Mouse (Mus musculus): ENCODE measurements around the gene Megf9. TPM values are rescaled to one million over a fixed set of nuclear protein-coding genes. Genes with fewer than 3 reads are reported as not detected.

Gene Megf9
- polyA plus RNA-seq, 1 experiment: 1.7 TPM

GRCm38 (mm10) chr4:70553888-70554287 is 19.1 kb upstream of the Megf9 start:
- Histone ChIP-seq H3K4me3 (ENCODE audit: insufficient read depth, poor library complexity, severe bottlenecking) (no peak overlapping the region), H3ac (ENCODE audit: control insufficient read depth, insufficient read length, low read depth) (no peak overlapping the region), H3K79me3 (ENCODE audit: low read depth) (no peaks in the 10 kb centered on the region), H3K27me3 (ENCODE audit: control insufficient read depth, insufficient read depth, insufficient read length) (no peaks in the 10 kb centered on the region), H3K79me2 (ENCODE audit: control insufficient read depth, insufficient read depth) (no peaks in the 10 kb centered on the region), H3K36me3 (ENCODE audit: control insufficient read depth, insufficient read depth) (no peaks in the 10 kb centered on the region)
- TF ChIP-seq FOSL1 (IDR thresholded peaks at IDR 0.05; ENCODE audit: insufficient read depth, low read length, poor library complexity, severe bottlenecking) (no peak), MAX (IDR thresholded peaks at IDR 0.05) (no peak), USF1 (IDR thresholded peaks at IDR 0.05; ENCODE audit: low read depth) (no peak), CTCF (IDR thresholded peaks at IDR 0.05; ENCODE audit: control insufficient read depth, insufficient read depth, insufficient read length) (no peak)

GRCm38 (mm10) chr4:70553230-70553797 is 18.5 kb upstream of the Megf9 start:
- no peak overlapping the region for H3ac ChIP-seq (ENCODE audit: control insufficient read depth, insufficient read length, low read depth)
- no peaks in the 10 kb centered on the region for H3K27me3 ChIP-seq (ENCODE audit: control insufficient read depth, insufficient read depth, insufficient read length)
- no peak overlapping the region for H3K4me3 ChIP-seq (ENCODE audit: insufficient read depth, poor library complexity, severe bottlenecking)
- no peaks in the 10 kb centered on the region for H3K79me2 ChIP-seq (ENCODE audit: control insufficient read depth, insufficient read depth)
- TF ChIP-seq USF1 (IDR thresholded peaks at IDR 0.05; ENCODE audit: low read depth): no peak
- TF ChIP-seq MYOG (IDR thresholded peaks at IDR 0.05; ENCODE audit: control insufficient read depth, extremely low read depth, insufficient read length): no peak
- TF ChIP-seq CEBPB (IDR thresholded peaks at IDR 0.05; ENCODE audit: low read depth): no peak
- TF ChIP-seq CTCF (IDR thresholded peaks at IDR 0.05; ENCODE audit: control insufficient read depth, insufficient read depth, insufficient read length): no peak
- no peak for TF ChIP-seq FOSL1 (IDR thresholded peaks at IDR 0.05; ENCODE audit: insufficient read depth, low read length, poor library complexity, severe bottlenecking)
- no peaks in the 10 kb centered on the region for H3K79me3 ChIP-seq (ENCODE audit: low read depth)
- H3K36me3 ChIP-seq (ENCODE audit: control insufficient read depth, insufficient read depth): no peaks in the 10 kb centered on the region

- Histone ChIP-seq H3K36me3 (ENCODE audit: control insufficient read depth, insufficient read depth) (no peaks in the 10 kb centered on the region), H3K79me2 (ENCODE audit: control insufficient read depth, insufficient read depth) (no peaks in the 10 kb centered on the region), H3K4me3 (ENCODE audit: insufficient read depth, poor library complexity, severe bottlenecking) (no peak overlapping the region), H3K79me3 (ENCODE audit: low read depth) (no peaks in the 10 kb centered on the region), H3ac (ENCODE audit: control insufficient read depth, insufficient read length, low read depth) (no peak overlapping the region), H3K27me3 (ENCODE audit: control insufficient read depth, insufficient read depth, insufficient read length) (no peaks in the 10 kb centered on the region)
- TF ChIP-seq USF1 (IDR thresholded peaks at IDR 0.05; ENCODE audit: low read depth) (no peak), CEBPB (IDR thresholded peaks at IDR 0.05; ENCODE audit: low read depth) (no peak), MAX (IDR thresholded peaks at IDR 0.05) (no peak), MYOG (IDR thresholded peaks at IDR 0.05; ENCODE audit: control insufficient read depth, extremely low read depth, insufficient read length) (no peak)
These were observed 17.3 kb upstream of the Megf9 start for GRCm38 (mm10) chr4:70552120-70552519.

- Histone ChIP-seq H3K79me2 (ENCODE audit: control insufficient read depth, insufficient read depth) (no peaks in the 10 kb centered on the region), H3K27me3 (ENCODE audit: control insufficient read depth, insufficient read depth, insufficient read length) (no peaks in the 10 kb centered on the region), H3K36me3 (ENCODE audit: control insufficient read depth, insufficient read depth) (no peaks in the 10 kb centered on the region), H3K79me3 (ENCODE audit: low read depth) (no peaks in the 10 kb centered on the region), H3ac (ENCODE audit: control insufficient read depth, insufficient read length, low read depth) (no peak overlapping the region), H3K4me3 (ENCODE audit: insufficient read depth, poor library complexity, severe bottlenecking) (no peak overlapping the region)
- no peak for TF ChIP-seq MYOG (IDR thresholded peaks at IDR 0.05; ENCODE audit: control insufficient read depth, extremely low read depth, insufficient read length)
These were observed 12.8 kb upstream of the Megf9 start for GRCm38 (mm10) chr4:70547411-70548148.

- H3K79me2 ChIP-seq (ENCODE audit: control insufficient read depth, insufficient read depth): no peaks in the 10 kb centered on the region
- no peak overlapping the region for H3ac ChIP-seq (ENCODE audit: control insufficient read depth, insufficient read length, low read depth)
- no peak overlapping the region for H3K4me3 ChIP-seq (ENCODE audit: insufficient read depth, poor library complexity, severe bottlenecking)
- TF ChIP-seq MYOD1 (IDR thresholded peaks at IDR 0.05; ENCODE audit: control insufficient read depth, insufficient read length, low read depth) (no peak), MYOG (IDR thresholded peaks at IDR 0.05; ENCODE audit: control insufficient read depth, extremely low read depth, insufficient read length) (no peak), MAX (IDR thresholded peaks at IDR 0.05) (no peak), FOSL1 (IDR thresholded peaks at IDR 0.05; ENCODE audit: insufficient read depth, low read length, poor library complexity, severe bottlenecking) (no peak), USF1 (IDR thresholded peaks at IDR 0.05; ENCODE audit: low read depth) (no peak)
- no peaks in the 10 kb centered on the region for H3K79me3 ChIP-seq (ENCODE audit: low read depth)
- no peaks in the 10 kb centered on the region for H3K27me3 ChIP-seq (ENCODE audit: control insufficient read depth, insufficient read depth, insufficient read length)
- no peaks in the 10 kb centered on the region for H3K36me3 ChIP-seq (ENCODE audit: control insufficient read depth, insufficient read depth)
These were observed 11.2 kb upstream of the Megf9 start for GRCm38 (mm10) chr4:70545869-70546542.

GRCm38 (mm10) chr4:70544390-70544789 is 9.6 kb upstream of the Megf9 start:
- H3K27me3 ChIP-seq (ENCODE audit: control insufficient read depth, insufficient read depth, insufficient read length): no peaks in the 10 kb centered on the region
- H3K79me2 ChIP-seq (ENCODE audit: control insufficient read depth, insufficient read depth): no peaks in the 10 kb centered on the region
- H3K4me3 ChIP-seq (ENCODE audit: insufficient read depth, poor library complexity, severe bottlenecking): no peak overlapping the region
- TF ChIP-seq CEBPB (IDR thresholded peaks at IDR 0.05; ENCODE audit: low read depth) (no peak), MYOG (IDR thresholded peaks at IDR 0.05; ENCODE audit: control insufficient read depth, extremely low read depth, insufficient read length) (no peak), CTCF (IDR thresholded peaks at IDR 0.05; ENCODE audit: control insufficient read depth, insufficient read depth, insufficient read length) (no peak), FOSL1 (IDR thresholded peaks at IDR 0.05; ENCODE audit: insufficient read depth, low read length, poor library complexity, severe bottlenecking) (no peak)
- H3K36me3 ChIP-seq (ENCODE audit: control insufficient read depth, insufficient read depth): no peaks in the 10 kb centered on the region
- H3K79me3 ChIP-seq (ENCODE audit: low read depth): no peaks in the 10 kb centered on the region
- H3ac ChIP-seq (ENCODE audit: control insufficient read depth, insufficient read length, low read depth): no peak overlapping the region

Data from C2C12 (cell line).